Mouse (Mus musculus): ENCODE measurements at regions not wholly inside any gene's neighbourhood (a gene's known extent, or its start where the extent isn't known, plus 50 kb on each side); places are given as distances from the start of the nearest gene placed in this dataset.

DNA sequence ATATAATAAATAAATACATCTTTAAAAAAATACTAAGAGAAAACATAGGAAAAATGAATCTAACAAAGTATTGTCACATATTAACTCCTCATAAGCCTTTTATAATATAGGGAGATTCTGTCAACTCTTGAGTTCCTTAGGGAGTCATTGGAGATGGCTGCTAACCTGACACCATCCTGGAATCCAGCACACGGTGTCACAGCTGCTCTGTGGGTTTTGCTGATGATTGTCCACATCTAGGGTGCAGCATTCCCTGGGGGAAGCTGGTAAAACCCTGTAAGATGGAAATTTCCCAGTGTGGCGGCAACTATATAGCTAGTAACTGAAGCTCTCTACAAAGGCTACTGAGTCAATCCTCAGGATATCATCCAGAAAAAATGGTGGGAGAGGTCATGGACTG, 58.9 kb upstream of the E2f3 start:
- DNase-seq (ENCODE audit: low read depth, low spot score) = no peak

- DNase-seq (ENCODE audit: low read depth, low spot score) = no peak
Observed at GRCm38 (mm10) chr13:30042689-30043320, 56.9 kb upstream of the E2f3 start.

- DNase-seq (ENCODE audit: low read depth, low spot score) = no peak
Observed at GRCm38 (mm10) chr13:30041501-30042295, 55.8 kb upstream of the E2f3 start.

GRCm38 (mm10) chr13:30040288-30040687, 54.4 kb upstream of the E2f3 start:
- DNase-seq (ENCODE audit: low read depth, low spot score) = no peak

DNA sequence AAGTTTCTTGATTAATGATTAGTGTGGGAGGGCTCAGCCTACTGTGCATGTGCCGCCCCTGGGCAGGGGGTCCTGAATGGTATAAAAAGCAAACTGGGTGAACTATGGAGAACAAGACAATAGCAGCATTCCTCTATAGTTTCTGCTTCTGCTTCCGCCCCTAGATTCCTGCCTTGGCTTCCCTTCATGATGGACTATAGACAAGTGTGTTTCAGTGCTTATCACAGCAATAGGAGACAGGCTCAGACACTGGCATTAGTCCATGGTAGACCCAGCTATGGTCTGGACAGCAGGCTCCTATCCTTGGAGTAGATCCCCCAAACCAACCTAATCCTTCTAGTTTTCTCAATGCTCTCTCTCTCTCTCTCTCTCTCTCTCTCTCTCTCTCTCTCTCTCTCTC, 53.9 kb upstream of the E2f3 start:
- no peak for DNase-seq (ENCODE audit: low read depth, low spot score)

DNA sequence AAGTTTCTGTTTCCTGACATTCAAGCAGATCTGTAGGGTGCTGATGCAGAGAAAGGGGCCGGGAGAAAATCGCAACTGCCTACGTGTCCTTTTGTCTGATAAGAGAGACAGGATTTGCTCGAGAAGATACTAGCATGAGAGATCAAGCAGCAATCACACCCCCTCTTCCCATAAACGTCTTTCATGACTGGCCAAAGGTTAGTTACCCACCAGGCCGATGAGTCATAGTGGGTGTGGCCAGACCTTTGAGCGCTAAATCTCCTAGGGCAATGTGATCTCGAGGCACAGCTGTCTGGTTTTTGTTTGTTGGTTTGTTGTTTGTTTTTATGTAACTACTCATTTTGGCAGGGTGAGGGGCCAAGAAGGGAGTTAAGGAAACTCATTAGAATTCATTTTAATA, 50.7 kb upstream of the E2f3 start:
- DNase-seq (ENCODE audit: low read depth, low spot score) = no peak

- no peak for DNase-seq (ENCODE audit: low read depth, low spot score)
Observed at GRCm38 (mm10) chr13:30036071-30036470, 50.2 kb upstream of the E2f3 start.
